20 mouse cellular contexts compared by ENCODE assay signal in genomic region chr8:82916851-82917539, GRCm38 (mm10). TPM values are rescaled to one million over a fixed set of nuclear protein-coding genes. Genes with fewer than 3 reads are reported as not detected.
DNase-seq lines count a peak whose midpoint lies in the region; ATAC-seq lines count a peak whose summit lies in the region.
"Had no signal": no experiment of that assay in that cellular context is flagged by ENCODE, and none has a peak within 500 bp of the region (broad histone marks: within the 10 kb centered on the region; RNA-seq: fewer than 3 reads in every experiment).

No protein-coding gene starts in this region.

- no peak overlapping the region for H3K9ac ChIP-seq in neural tube, embryonic 15.5 days (replicated peaks)
- H3K9ac ChIP-seq: embryonic facial prominence, embryonic 12.5 days; liver, embryonic 13.5 days; lung, embryonic 14.5 days had no signal

- 59% methylated on average over 1 of the region's 1 CpGs for WGBS in neural tube, embryonic 15.5 days
- 65% methylated on average over 1 of the region's 1 CpGs for WGBS in embryonic facial prominence, embryonic 10.5 days

- no peaks in the 10 kb centered on the region for H3K27me3 ChIP-seq in neural tube, embryonic 15.5 days (replicated peaks)
- H3K27me3 ChIP-seq in embryonic facial prominence, embryonic 10.5 days (replicated peaks; ENCODE audit: low read depth, poor library complexity, severe bottlenecking) = no peaks in the 10 kb centered on the region
- H3K27me3 ChIP-seq: CH12.LX; embryonic facial prominence, embryonic 12.5 days; liver, embryonic 13.5 days had no signal

- intact Hi-C loops in left cerebral cortex, postnatal 14 days (cut with DNase I) = no loop called here
- intact Hi-C loops in gastrocnemius, postnatal 36 days (cut with DNase I) = no loop called here

- no peaks in the 10 kb centered on the region for H3K9me3 ChIP-seq in neural tube, embryonic 15.5 days (replicated peaks)
- H3K9me3 ChIP-seq in embryonic facial prominence, embryonic 10.5 days = no peaks in the 10 kb centered on the region
- H3K9me3 ChIP-seq: embryonic facial prominence, embryonic 12.5 days; liver, embryonic 13.5 days had no signal

- H3K36me3 ChIP-seq in neural tube, embryonic 15.5 days = no peaks in the 10 kb centered on the region
- H3K36me3 ChIP-seq in embryonic facial prominence, embryonic 10.5 days (replicated peaks) = no peaks in the 10 kb centered on the region
- H3K36me3 ChIP-seq: embryonic facial prominence, embryonic 12.5 days; liver, embryonic 13.5 days had no signal

- peak; percentile 99 for DNase-seq in 416B (ENCODE audit: low read depth)
- DNase-seq in MEL-GATA-1-ER (ENCODE audit: extremely low read depth, low read depth) = peak; percentile 78
- DNase-seq in c-Kit-positive CD71-negative TER-119-negative erythroid progenitor cells, embryonic 14.5 days (ENCODE audit: low read depth) = peak; percentile 25
- no peak for DNase-seq in embryonic facial prominence, embryonic 10.5 days (ENCODE audit: low spot score)
- DNase-seq in left cerebral cortex, postnatal 14 days (ENCODE audit: low spot score in 2 of 2) = no peak
- no peak for DNase-seq in gastrocnemius, postnatal 36 days
- DNase-seq: cerebellum, adult 8-10 months; gastrocnemius, postnatal 10 days; kidney, adult 2 months; kidney, postnatal 25 days; liver, embryonic 13.5 days; lung, embryonic 14.5 days; retina, postnatal 1 day; right cerebral cortex, postnatal 4 days; thymus, adult 2 months had no signal

- ATAC-seq in megakaryocyte, adult 5-6 weeks (ENCODE audit: poor library complexity, severe bottlenecking) = peak; percentile 19
- ATAC-seq in neural tube, embryonic 15.5 days (ENCODE audit: low FRiP score) = no peak
- ATAC-seq: inflammation-experienced regulatory T-cells, adult 6 months had no signal

- no peak overlapping the region for H3K4me3 ChIP-seq in neural tube, embryonic 15.5 days (replicated peaks)
- H3K4me3 ChIP-seq in embryonic facial prominence, embryonic 10.5 days = no peak overlapping the region
- H3K4me3 ChIP-seq: embryonic facial prominence, embryonic 12.5 days; liver, embryonic 13.5 days had no signal

- no peak overlapping the region for H3K4me2 ChIP-seq in neural tube, embryonic 15.5 days
- H3K4me2 ChIP-seq: embryonic facial prominence, embryonic 12.5 days; liver, embryonic 13.5 days; lung, embryonic 14.5 days had no signal

- H3K4me1 ChIP-seq in neural tube, embryonic 15.5 days = peaks cover 11% of the 10 kb centered on the region; the same call in 1 of the 2 replicates
- peaks cover 6% of the 10 kb centered on the region for H3K4me1 ChIP-seq in embryonic facial prominence, embryonic 10.5 days
- H3K4me1 ChIP-seq: embryonic facial prominence, embryonic 12.5 days had no signal

- H3K27ac ChIP-seq in neural tube, embryonic 15.5 days (replicated peaks) = no peak overlapping the region
- no peak overlapping the region for H3K27ac ChIP-seq in embryonic facial prominence, embryonic 10.5 days (replicated peaks)
- H3K27ac ChIP-seq: embryonic facial prominence, embryonic 12.5 days; liver, embryonic 13.5 days had no signal

RNA-seq across cellular contexts. Expression of gene Rnf150, which starts 53.8 kb away (rescaled TPM):
- total RNA-seq in megakaryocyte, adult 5-6 weeks (2015) = 2.2 and 4.0 TPM in 2 replicates
- total RNA-seq in megakaryocyte, adult 5-6 weeks (2017) = 1.8 and 2.1 TPM in 2 replicates
- 2.1 and 2.5 TPM in 2 replicates for polyA plus RNA-seq in neural tube, embryonic 15.5 days (2015; fragmentation: Nextera tagmentation; extraction: Ambion mirVana)
- polyA plus RNA-seq in embryonic facial prominence, embryonic 10.5 days (2016; fragmentation: Nextera tagmentation; extraction: Ambion mirVana) = 1.8 and 2.5 TPM in 2 replicates
- total RNA-seq in left cerebral cortex, postnatal 14 days (2021) = 10 to 100 TPM; 33.0 to 35.0 TPM
- total RNA-seq in gastrocnemius, postnatal 36 days (2021) = 10 to 100 TPM; 19.7 to 24.2 TPM
- polyA plus RNA-seq: inflammation-experienced regulatory T-cells, adult 6 months had no signal

Comparison
In these comparisons a context has a peak if more than half of its experiments do, and no peak if none do; other contexts are left out.
1. DNase-seq: peak in 416B (single experiment), MEL-GATA-1-ER (single experiment) and c-Kit-positive CD71-negative TER-119-negative erythroid progenitor cells, embryonic 14.5 days (single experiment); none in embryonic facial prominence, embryonic 10.5 days (single experiment), left cerebral cortex, postnatal 14 days (0 of 2) and gastrocnemius, postnatal 36 days (0 of 2).
2. RNA of gene Rnf150, which starts 53.8 kb away (total RNA-seq): 33.0 to 35.0 TPM in left cerebral cortex, postnatal 14 days and 19.7 to 24.2 TPM in gastrocnemius, postnatal 36 days; 1.8 to 4.0 TPM in megakaryocyte, adult 5-6 weeks; every median in the first group is over 4 times any median in the second.